8 mouse cellular contexts compared by ENCODE assay signal in genomic region chr11:111064751-111065527, GRCm38 (mm10). TPM values are rescaled to one million over a fixed set of nuclear protein-coding genes. Genes with fewer than 3 reads are reported as not detected.
DNase-seq lines count a peak whose midpoint lies in the region; ATAC-seq and TF ChIP-seq lines count a peak whose summit lies in the region.

No protein-coding gene starts in this region.

- intact Hi-C loops in left cerebral cortex, adult 2 months (cut with DNase I) = loop anchor here (2.0 to 10.0 kb wide), 4 partner anchors 37 to 530 kb away; no protein-coding TSS in a partner anchor

- H3K4me3 ChIP-seq in ES-E14 (ENCODE audit: insufficient read depth in 1 of 2, low read depth in 1 of 2, low read length in 2 of 2, poor library complexity in 1 of 2, severe bottlenecking in 1 of 2) = peak overlapping the region; percentile 64 to 72; a peak in 3 of 4 replicates
- peak overlapping the region; percentile 64 for H3K4me3 ChIP-seq in bone marrow, adult 2 months (replicated peaks; ENCODE audit: control insufficient read depth, low read depth, low read length)
- peak overlapping the region; percentile 61 for H3K4me3 ChIP-seq in hindbrain, embryonic 13.5 days
- peak overlapping the region; percentile 84 for H3K4me3 ChIP-seq in left cerebral cortex, adult 2 months

- H3K27me3 ChIP-seq in hindbrain, embryonic 13.5 days = peaks cover 13% of the 10 kb centered on the region

- no peaks in the 10 kb centered on the region for H3K36me3 ChIP-seq in ES-E14 (ENCODE audit: control insufficient read depth, insufficient read depth, low read length, poor library complexity, severe bottlenecking)
- no peaks in the 10 kb centered on the region for H3K36me3 ChIP-seq in hindbrain, embryonic 13.5 days

- WGBS in bone marrow, adult 2 months = under 1% methylated on average over 25 of the region's 25 CpGs
- WGBS in hindbrain, embryonic 13.5 days = 1% methylated on average over 25 of the region's 25 CpGs

- no peaks in the 10 kb centered on the region for H3K9me3 ChIP-seq in ES-E14 (ENCODE audit: control insufficient read depth, insufficient read depth, low read depth, low read length)
- no peaks in the 10 kb centered on the region for H3K9me3 ChIP-seq in hindbrain, embryonic 13.5 days

- no peak for TF ChIP-seq POLR2A in bone marrow, adult 2 months (IDR thresholded peaks at IDR 0.05; ENCODE audit: borderline replicate concordance, control insufficient read depth, low read depth, low read length)

- peak; percentile 68 for TF ChIP-seq CTCF in bone marrow, adult 2 months (IDR thresholded peaks at IDR 0.05; ENCODE audit: control insufficient read depth, insufficient read depth, low read length)
- TF ChIP-seq CTCF in left cerebral cortex, adult 2 months (IDR thresholded peaks at IDR 0.05) = peak; percentile 77

- H3K27ac ChIP-seq in ES-E14 (ENCODE audit: insufficient read depth, low read depth, low read length, poor library complexity, severe bottlenecking) = no peak overlapping the region
- peak overlapping the region; percentile 34; the same call in 1 of the 2 replicates for H3K27ac ChIP-seq in bone marrow, adult 2 months (ENCODE audit: control insufficient read depth, insufficient read depth, low read depth, low read length, poor library complexity)
- peak overlapping the region; percentile 69 for H3K27ac ChIP-seq in hindbrain, embryonic 13.5 days
- H3K27ac ChIP-seq in left cerebral cortex, adult 2 months = peak overlapping the region; percentile 92

- peak; percentile 60 for ATAC-seq in frontal cortex, adult (ENCODE audit: low TSS enrichment)
- peak; percentile 50; the same call in 1 of the 2 replicates for ATAC-seq in hindbrain, embryonic 13.5 days (ENCODE audit: low FRiP score)
- no peak for ATAC-seq in erythroid progenitor cell, adult 5-6 weeks (replicated peaks; ENCODE audit: low FRiP score, poor library complexity, severe bottlenecking)

- no peaks in the 10 kb centered on the region for H3K4me1 ChIP-seq in ES-E14 (ENCODE audit: control insufficient read depth in 2 of 2, insufficient read depth in 2 of 2, low read length in 2 of 2, poor library complexity in 1 of 2)
- H3K4me1 ChIP-seq in bone marrow, adult 2 months (ENCODE audit: control insufficient read depth, insufficient read depth, low read length) = peaks cover 1% of the 10 kb centered on the region; the same call in 1 of the 2 replicates
- H3K4me1 ChIP-seq in hindbrain, embryonic 13.5 days (replicated peaks) = peaks cover 30% of the 10 kb centered on the region

- H3K4me2 ChIP-seq in hindbrain, embryonic 13.5 days = peak overlapping the region; percentile 94

- in situ Hi-C loops in ES-E14 (cut with MboI; ENCODE audit: low sequenced_read_pairs in 2 of 2, unreplicated experiment in 2 of 2) = no loop called here

- DNase-seq in ES-E14 (ENCODE audit: low read depth, low spot score) = no peak
- DNase-seq in left cerebral cortex, adult 2 months (ENCODE audit: extremely low spot score in 1 of 2, low spot score in 2 of 2) = peak; percentile 40 to 48
- DNase-seq in lung, postnatal 4 days = peak; percentile 28 to 57
- DNase-seq in right cerebral cortex, adult 2 months (ENCODE audit: low spot score in 2 of 2) = peak; percentile 68 to 70

- H3K9ac ChIP-seq in ES-E14 (ENCODE audit: insufficient read depth, low read depth, low read length, poor library complexity, severe bottlenecking) = no peak overlapping the region
- H3K9ac ChIP-seq in hindbrain, embryonic 13.5 days = peak overlapping the region; percentile 67

TF ChIP-seq in ES-E14, 5 proteins besides CTCF, POLR2A, EP300 and RAD21:
- TF ChIP-seq ZNF384 (IDR thresholded peaks at IDR 0.05; ENCODE audit: low read depth, low read length) = peak; percentile 50; the same call in 1 of the 2 replicates
- no peak for TF ChIP-seq HCFC1 (IDR thresholded peaks at IDR 0.05; ENCODE audit: borderline replicate concordance, insufficient read depth, low read length)
- TF ChIP-seq ZC3H11A (IDR thresholded peaks at IDR 0.05; ENCODE audit: borderline replicate concordance, low read depth, low read length) = peak; percentile 10; the same call in 1 of the 2 replicates
- no peak for TF ChIP-seq MAFK (IDR thresholded peaks at IDR 0.05; ENCODE audit: insufficient read depth, low read depth, low read length)
TF ChIP-seq in ES-E14: peak in this region for 2.

RNA-seq across cellular contexts. Expression of gene Kcnj2, which starts 1.0 kb away (rescaled TPM):
- total RNA-seq in ES-E14 (2012; rRNA removed) = 0.16 and 0.62 TPM in 2 replicates
- polyA plus RNA-seq in bone marrow, adult 2 months (2011; ENCODE audit: insufficient read depth, insufficient read length, low replicate concordance, missing spikeins) = 0.65 and 2.9 TPM in 2 replicates
- 1.1 and 1.4 TPM in 2 replicates for polyA plus RNA-seq in hindbrain, embryonic 13.5 days (2015; fragmentation: Nextera tagmentation; extraction: Ambion mirVana)
- 10 to 100 TPM; 18.2 to 19.2 TPM for total RNA-seq in left cerebral cortex, adult 2 months (2021)
- 0.42 TPM in 1 of 2 replicates, not detected in the other for total RNA-seq in erythroid progenitor cell, adult 5-6 weeks (2015; ENCODE audit: low replicate concordance)
- total RNA-seq in erythroid progenitor cell, adult 5-6 weeks (2017; ENCODE audit: low replicate concordance) = 0.61 and 2.6 TPM in 2 replicates

Comparison
In these comparisons a context has a peak if more than half of its experiments do, and no peak if none do; other contexts are left out.
1. RNA of gene Kcnj2, which starts 1.0 kb away (total RNA-seq): 18.2 to 19.2 TPM in left cerebral cortex, adult 2 months; 0.16 to 0.62 TPM in ES-E14 and 0.42 to 2.6 TPM in erythroid progenitor cell, adult 5-6 weeks; every median in the first group is over 4 times any median in the second.
2. Peak in every context shown above with its lines, with median percentiles within 50 percentile points of each other: H3K4me3 ChIP-seq.